Mouse (Mus musculus): Measurements from ENCODE around the gene Akna. TPM values are rescaled to one million over a fixed set of nuclear protein-coding genes. Genes with fewer than 3 reads are reported as not detected.

Gene Akna
- polyA plus RNA-seq, 1 experiment: 5.6 TPM

- Histone ChIP-seq H3K36me3 (ENCODE audit: control insufficient read depth, insufficient read depth) (peaks cover 33% of the 10 kb centered on the region), H3K27me3 (ENCODE audit: control insufficient read depth, insufficient read depth, insufficient read length) (no peaks in the 10 kb centered on the region), H3ac (ENCODE audit: control insufficient read depth, insufficient read length) (no peak overlapping the region), H3K4me3 (no peak overlapping the region), H3K4me2 (ENCODE audit: low read depth) (no peak overlapping the region), H3K79me2 (ENCODE audit: control insufficient read depth, insufficient read depth) (no peaks in the 10 kb centered on the region)
- no peak for TF ChIP-seq USF1 (IDR thresholded peaks at IDR 0.05; ENCODE audit: low read depth)
- TF ChIP-seq MYOD1 (IDR thresholded peaks at IDR 0.05; ENCODE audit: control insufficient read depth in 1 of 3, insufficient read length in 2 of 3, low read depth in 2 of 3): no peak
- no peak for TF ChIP-seq POLR2AphosphoS2 (IDR thresholded peaks at IDR 0.05; ENCODE audit: insufficient read length, low read depth)
- TF ChIP-seq E2F4 (IDR thresholded peaks at IDR 0.05; ENCODE audit: insufficient read depth): no peak
- no peak for TF ChIP-seq REST (IDR thresholded peaks at IDR 0.05; ENCODE audit: insufficient read depth, insufficient read length)
- no peak for TF ChIP-seq CEBPB (IDR thresholded peaks at IDR 0.05; ENCODE audit: insufficient read depth, poor library complexity, severe bottlenecking)
- no peak for TF ChIP-seq POLR2A (IDR thresholded peaks at IDR 0.05; ENCODE audit: insufficient read length, low read depth)
- no peak for TF ChIP-seq TCF3 (IDR thresholded peaks at IDR 0.05; ENCODE audit: insufficient read length, low read depth)
- no peak for TF ChIP-seq MAX (IDR thresholded peaks at IDR 0.05; ENCODE audit: low read depth)
- no peak for TF ChIP-seq SRF (IDR thresholded peaks at IDR 0.05; ENCODE audit: control insufficient read depth, insufficient read length, low read depth)
- no peak for TF ChIP-seq TCF12 (IDR thresholded peaks at IDR 0.05; ENCODE audit: insufficient read depth, poor library complexity, severe bottlenecking)
- TF ChIP-seq MYOG (IDR thresholded peaks at IDR 0.05; ENCODE audit: control insufficient read depth in 1 of 3, insufficient read depth in 1 of 3, insufficient read length in 2 of 3, low read depth in 2 of 3): no peak
Measured at GRCm38 (mm10) chr4:63374331-63374730, 28.8 kb downstream of the Akna start.

GRCm38 (mm10) chr4:63373404-63373803, 29.8 kb downstream of the Akna start:
- no peak overlapping the region for H3K4me2 ChIP-seq (ENCODE audit: low read depth)
- H3K27me3 ChIP-seq (ENCODE audit: control insufficient read depth, insufficient read depth, insufficient read length): no peaks in the 10 kb centered on the region
- TF ChIP-seq POLR2AphosphoS2 (IDR thresholded peaks at IDR 0.05; ENCODE audit: insufficient read length, low read depth): no peak
- TF ChIP-seq USF1 (IDR thresholded peaks at IDR 0.05; ENCODE audit: low read depth): no peak
- TF ChIP-seq REST (IDR thresholded peaks at IDR 0.05; ENCODE audit: insufficient read depth, insufficient read length): no peak
- no peak for TF ChIP-seq TCF12 (IDR thresholded peaks at IDR 0.05; ENCODE audit: insufficient read depth, poor library complexity, severe bottlenecking)
- no peak for TF ChIP-seq POLR2A (IDR thresholded peaks at IDR 0.05; ENCODE audit: insufficient read length, low read depth)
- TF ChIP-seq CEBPB (IDR thresholded peaks at IDR 0.05; ENCODE audit: insufficient read depth, poor library complexity, severe bottlenecking): no peak
- no peak for TF ChIP-seq TCF3 (IDR thresholded peaks at IDR 0.05; ENCODE audit: insufficient read length, low read depth)
- TF ChIP-seq SRF (IDR thresholded peaks at IDR 0.05; ENCODE audit: control insufficient read depth, insufficient read length, low read depth): no peak
- TF ChIP-seq MYOD1 (IDR thresholded peaks at IDR 0.05; ENCODE audit: control insufficient read depth in 1 of 3, insufficient read length in 2 of 3, low read depth in 2 of 3): no peak
- TF ChIP-seq E2F4 (IDR thresholded peaks at IDR 0.05; ENCODE audit: insufficient read depth): no peak
- no peak overlapping the region for H3ac ChIP-seq (ENCODE audit: control insufficient read depth, insufficient read length)
- peaks cover 33% of the 10 kb centered on the region for H3K36me3 ChIP-seq (ENCODE audit: control insufficient read depth, insufficient read depth)
- no peaks in the 10 kb centered on the region for H3K79me2 ChIP-seq (ENCODE audit: control insufficient read depth, insufficient read depth)
- H3K4me3 ChIP-seq: no peak overlapping the region

GRCm38 (mm10) chr4:63371890-63372289, 31.3 kb downstream of the Akna start:
- H3ac ChIP-seq (ENCODE audit: control insufficient read depth, insufficient read length): no peak overlapping the region
- H3K27me3 ChIP-seq (ENCODE audit: control insufficient read depth, insufficient read depth, insufficient read length): no peaks in the 10 kb centered on the region
- TF ChIP-seq E2F4 (IDR thresholded peaks at IDR 0.05; ENCODE audit: insufficient read depth) (no peak), REST (IDR thresholded peaks at IDR 0.05; ENCODE audit: insufficient read depth, insufficient read length) (no peak), POLR2AphosphoS2 (IDR thresholded peaks at IDR 0.05; ENCODE audit: insufficient read length, low read depth) (no peak), USF1 (IDR thresholded peaks at IDR 0.05; ENCODE audit: low read depth) (no peak), CEBPB (IDR thresholded peaks at IDR 0.05; ENCODE audit: insufficient read depth, poor library complexity, severe bottlenecking) (no peak), MYOG (IDR thresholded peaks at IDR 0.05; ENCODE audit: control insufficient read depth in 1 of 3, insufficient read depth in 1 of 3, insufficient read length in 2 of 3, low read depth in 2 of 3) (no peak), POLR2A (IDR thresholded peaks at IDR 0.05; ENCODE audit: insufficient read length, low read depth) (no peak), TCF3 (IDR thresholded peaks at IDR 0.05; ENCODE audit: insufficient read length, low read depth) (no peak), SRF (IDR thresholded peaks at IDR 0.05; ENCODE audit: control insufficient read depth, insufficient read length, low read depth) (no peak), MAX (IDR thresholded peaks at IDR 0.05; ENCODE audit: low read depth) (no peak), TCF12 (IDR thresholded peaks at IDR 0.05; ENCODE audit: insufficient read depth, poor library complexity, severe bottlenecking) (no peak), MYOD1 (IDR thresholded peaks at IDR 0.05; ENCODE audit: control insufficient read depth in 1 of 3, insufficient read length in 2 of 3, low read depth in 2 of 3) (no peak)
- no peak overlapping the region for H3K4me3 ChIP-seq
- H3K79me2 ChIP-seq (ENCODE audit: control insufficient read depth, insufficient read depth): no peaks in the 10 kb centered on the region
- H3K4me2 ChIP-seq (ENCODE audit: low read depth): no peak overlapping the region
- peaks cover 42% of the 10 kb centered on the region for H3K36me3 ChIP-seq (ENCODE audit: control insufficient read depth, insufficient read depth)

GRCm38 (mm10) chr4:63370897-63371296, 32.3 kb downstream of the Akna start:
- no peak overlapping the region for H3K4me3 ChIP-seq
- H3ac ChIP-seq (ENCODE audit: control insufficient read depth, insufficient read length): no peak overlapping the region
- no peaks in the 10 kb centered on the region for H3K27me3 ChIP-seq (ENCODE audit: control insufficient read depth, insufficient read depth, insufficient read length)
- H3K79me2 ChIP-seq (ENCODE audit: control insufficient read depth, insufficient read depth): no peaks in the 10 kb centered on the region
- no peak for TF ChIP-seq E2F4 (IDR thresholded peaks at IDR 0.05; ENCODE audit: insufficient read depth)
- H3K4me2 ChIP-seq (ENCODE audit: low read depth): no peak overlapping the region
- peaks cover 35% of the 10 kb centered on the region for H3K36me3 ChIP-seq (ENCODE audit: control insufficient read depth, insufficient read depth)

- H3K36me3 ChIP-seq (ENCODE audit: control insufficient read depth, insufficient read depth): peaks cover 28% of the 10 kb centered on the region
- H3K4me3 ChIP-seq: no peak overlapping the region
- TF ChIP-seq SRF (IDR thresholded peaks at IDR 0.05; ENCODE audit: control insufficient read depth, insufficient read length, low read depth) (no peak), USF1 (IDR thresholded peaks at IDR 0.05; ENCODE audit: low read depth) (no peak), POLR2A (IDR thresholded peaks at IDR 0.05; ENCODE audit: insufficient read length, low read depth) (peak; percentile 25), MAX (IDR thresholded peaks at IDR 0.05; ENCODE audit: low read depth) (no peak), MYOD1 (IDR thresholded peaks at IDR 0.05; ENCODE audit: control insufficient read depth in 1 of 3, insufficient read length in 2 of 3, low read depth in 2 of 3) (peak in 1 of 3 experiments; percentile 7)
- H3ac ChIP-seq (ENCODE audit: control insufficient read depth, insufficient read length): no peak overlapping the region
- H3K27me3 ChIP-seq (ENCODE audit: control insufficient read depth, insufficient read depth, insufficient read length): no peaks in the 10 kb centered on the region
- H3K4me2 ChIP-seq (ENCODE audit: low read depth): no peak overlapping the region
- no peaks in the 10 kb centered on the region for H3K79me2 ChIP-seq (ENCODE audit: control insufficient read depth, insufficient read depth)
Measured at GRCm38 (mm10) chr4:63368577-63368976, 34.6 kb downstream of the Akna start.
